ENCODE assay signal across 8 mouse cellular contexts in the genomic region with DNA sequence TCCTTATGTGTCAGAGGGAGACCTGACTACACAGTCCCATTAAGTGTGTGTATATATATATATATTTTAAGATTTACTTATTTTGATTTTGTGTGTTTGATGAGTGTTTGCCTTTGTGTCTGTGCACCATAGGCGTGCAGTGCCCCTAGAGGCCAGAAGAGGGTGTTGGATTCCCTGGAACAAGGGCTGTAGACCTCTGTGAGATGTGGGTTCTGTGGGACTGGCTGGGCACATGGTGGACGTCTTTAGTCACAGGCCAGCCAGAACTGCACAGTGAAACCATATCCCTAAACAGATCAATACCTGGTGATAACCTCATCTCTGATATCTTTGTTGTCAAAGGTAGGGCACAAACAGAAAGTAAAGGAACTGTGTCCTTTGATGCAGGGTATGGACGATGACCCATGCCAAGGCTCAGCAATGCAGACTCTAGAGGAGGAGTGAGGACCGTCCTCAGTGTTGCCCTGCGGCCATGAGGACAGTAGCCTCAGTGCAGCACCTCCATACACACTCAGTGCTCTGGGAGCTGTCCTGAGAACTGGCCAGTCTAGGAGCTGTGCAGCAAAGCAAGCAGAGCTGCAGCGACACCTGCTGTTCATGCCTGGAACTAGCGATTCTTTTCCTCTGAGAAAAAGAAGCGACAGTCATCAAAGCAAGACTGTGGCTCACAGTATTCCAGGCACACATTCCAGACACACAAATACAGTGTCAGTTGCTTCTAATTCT. TPM values are rescaled to one million over a fixed set of nuclear protein-coding genes. Genes with fewer than 3 reads are reported as not detected.
A peak's percentile ranks its signal among the peaks of the same experiment; 100 is the strongest.
DNase-seq lines count a peak whose midpoint lies in the region; ATAC-seq and TF ChIP-seq lines count a peak whose summit lies in the region.

No protein-coding gene starts in this region.

- DNase-seq in gastrocnemius, adult 18-20 months (ENCODE audit: low spot score), result peak; percentile 62
- DNase-seq in gastrocnemius, postnatal 25 days, result no peak
- DNase-seq in cerebellum, adult 2 months, result peak; percentile 77 to 86
- peak; percentile 80 for DNase-seq in forelimb bud, embryonic 11.5 days (ENCODE audit: low read depth, low spot score)
- DNase-seq in limb, embryonic 14.5 days (ENCODE audit: low spot score), result peak; percentile 78
- DNase-seq in spleen, postnatal 4 days (ENCODE audit: low spot score in 2 of 2), result peak; percentile 75 to 89

- H3K4me3 ChIP-seq in cerebellum, adult 2 months (replicated peaks; ENCODE audit: insufficient read depth, low read depth, low read length), result no peak overlapping the region
- H3K4me3 ChIP-seq in intestine, embryonic 16.5 days (ENCODE audit: low read length), result no peak overlapping the region
- no peak overlapping the region for H3K4me3 ChIP-seq in limb, embryonic 14.5 days (replicated peaks; ENCODE audit: low read length)
- H3K4me3 ChIP-seq in midbrain, embryonic 16.5 days (ENCODE audit: low read depth, low read length), result no peak overlapping the region

- peak; percentile 96 for TF ChIP-seq CTCF in cerebellum, adult 2 months (IDR thresholded peaks at IDR 0.05; ENCODE audit: borderline replicate concordance, insufficient read depth, low read depth, low read length)

- 43% methylated on average over 8 of the region's 8 CpGs for WGBS in cerebellum, adult 2 months
- 63% methylated on average over 8 of the region's 8 CpGs for WGBS in intestine, embryonic 16.5 days
- 64% methylated on average over 8 of the region's 8 CpGs for WGBS in limb, embryonic 14.5 days
- 59% methylated on average over 8 of the region's 8 CpGs for WGBS in midbrain, embryonic 16.5 days

- no peak for TF ChIP-seq POLR2A in cerebellum, adult 2 months (IDR thresholded peaks at IDR 0.05; ENCODE audit: borderline replicate concordance, insufficient read depth, low read length)
- no peak for TF ChIP-seq POLR2A in limb, embryonic 14.5 days (IDR thresholded peaks at IDR 0.05; ENCODE audit: borderline replicate concordance, extremely low read depth, insufficient read depth, insufficient read length)

- peaks cover 5% of the 10 kb centered on the region; the same call in 1 of the 2 replicates for H3K9me3 ChIP-seq in intestine, embryonic 16.5 days (ENCODE audit: control insufficient read depth, low read length)
- no peaks in the 10 kb centered on the region; the same call in 1 of the 2 replicates for H3K9me3 ChIP-seq in limb, embryonic 14.5 days (ENCODE audit: control insufficient read depth, low read length)
- H3K9me3 ChIP-seq in midbrain, embryonic 16.5 days (replicated peaks; ENCODE audit: control insufficient read depth, low read length, poor library complexity, severe bottlenecking), result no peaks in the 10 kb centered on the region

- H3K4me1 ChIP-seq in cerebellum, adult 2 months (ENCODE audit: control insufficient read depth, insufficient read depth, low read length), result peaks cover 11% of the 10 kb centered on the region; the same call in 1 of the 2 replicates
- no peaks in the 10 kb centered on the region for H3K4me1 ChIP-seq in intestine, embryonic 16.5 days (ENCODE audit: control insufficient read depth, insufficient read depth, low read length)
- H3K4me1 ChIP-seq in limb, embryonic 14.5 days (ENCODE audit: control insufficient read depth, insufficient read depth, low read length), result no peaks in the 10 kb centered on the region
- H3K4me1 ChIP-seq in midbrain, embryonic 16.5 days (ENCODE audit: control insufficient read depth, insufficient read depth, low read length), result no peaks in the 10 kb centered on the region

- H3K27me3 ChIP-seq in cerebellum, adult 2 months (ENCODE audit: control insufficient read depth, insufficient read depth, low read length), result no peaks in the 10 kb centered on the region
- H3K27me3 ChIP-seq in intestine, embryonic 16.5 days (replicated peaks; ENCODE audit: control insufficient read depth, insufficient read depth, low read length), result no peaks in the 10 kb centered on the region
- H3K27me3 ChIP-seq in limb, embryonic 14.5 days (ENCODE audit: control insufficient read depth, insufficient read depth, low read length), result no peaks in the 10 kb centered on the region
- no peaks in the 10 kb centered on the region for H3K27me3 ChIP-seq in midbrain, embryonic 16.5 days (ENCODE audit: control insufficient read depth, insufficient read depth, low read depth, low read length)

- peak; percentile 50 for ATAC-seq in intestine, embryonic 16.5 days
- ATAC-seq in limb, embryonic 14.5 days (ENCODE audit: low FRiP score, low read depth), result no peak
- peak; percentile 76; the same call in 1 of the 2 replicates for ATAC-seq in midbrain, embryonic 16.5 days

- no peak overlapping the region for H3K27ac ChIP-seq in cerebellum, adult 2 months (ENCODE audit: insufficient read depth, low read length)
- no peak overlapping the region for H3K27ac ChIP-seq in intestine, embryonic 16.5 days (ENCODE audit: low read length)
- H3K27ac ChIP-seq in limb, embryonic 14.5 days (replicated peaks; ENCODE audit: low read depth, low read length), result no peak overlapping the region
- H3K27ac ChIP-seq in midbrain, embryonic 16.5 days (ENCODE audit: low read length), result no peak overlapping the region

- no peak overlapping the region for H3K9ac ChIP-seq in intestine, embryonic 16.5 days (ENCODE audit: low read depth, low read length)
- no peak overlapping the region for H3K9ac ChIP-seq in limb, embryonic 14.5 days (ENCODE audit: low read depth, low read length, severe bottlenecking)
- H3K9ac ChIP-seq in midbrain, embryonic 16.5 days (ENCODE audit: low read depth, low read length), result no peak overlapping the region

- H3K36me3 ChIP-seq in intestine, embryonic 16.5 days (ENCODE audit: control insufficient read depth, insufficient read depth, low read length), result peaks cover 14% of the 10 kb centered on the region
- peaks cover 39% of the 10 kb centered on the region for H3K36me3 ChIP-seq in limb, embryonic 14.5 days (ENCODE audit: control insufficient read depth, insufficient read depth, low read length)
- H3K36me3 ChIP-seq in midbrain, embryonic 16.5 days (ENCODE audit: control insufficient read depth, insufficient read depth, low read length), result no peaks in the 10 kb centered on the region

- H3K4me2 ChIP-seq in intestine, embryonic 16.5 days (ENCODE audit: low read depth, low read length), result no peak overlapping the region
- H3K4me2 ChIP-seq in limb, embryonic 14.5 days (replicated peaks; ENCODE audit: low read depth, low read length, severe bottlenecking), result no peak overlapping the region
- no peak overlapping the region for H3K4me2 ChIP-seq in midbrain, embryonic 16.5 days (ENCODE audit: low read length)

RNA-seq across cellular contexts. Expression of a gene that starts 40.2 kb away (rescaled TPM):
- not detected for total RNA-seq in gastrocnemius, adult 18-20 months (2021)
- under 1 TPM in 1 of 2 experiments, not detected in 1; 0.26 TPM for total RNA-seq in gastrocnemius, postnatal 25 days (2021)
- 1.2 and 1.3 TPM in 2 replicates for polyA plus RNA-seq in cerebellum, adult 2 months (2012; rRNA removed)
- 20.0 and 21.9 TPM in 2 replicates for polyA plus RNA-seq in intestine, embryonic 16.5 days (2015; fragmentation: Nextera tagmentation; extraction: Ambion mirVana)
- 0.52 and 0.67 TPM in 2 replicates for polyA plus RNA-seq in limb, embryonic 14.5 days (2012; rRNA removed)
- 0.39 TPM in 1 of 2 replicates, not detected in the other for polyA plus RNA-seq in limb, embryonic 14.5 days (2014; fragmentation: Nextera tagmentation; extraction: Ambion mirVana)
- polyA plus RNA-seq in midbrain, embryonic 16.5 days (2015; fragmentation: Nextera tagmentation; extraction: Ambion mirVana), result 1.5 and 2.6 TPM in 2 replicates

RNA-seq across cellular contexts. Expression of a gene that starts 51.5 kb away (rescaled TPM):
- 100 to 1,000 TPM; 211 to 222 TPM for total RNA-seq in gastrocnemius, adult 18-20 months (2021)
- total RNA-seq in gastrocnemius, postnatal 25 days (2021), result 100 to 1,000 TPM; 125 to 149 TPM
- polyA plus RNA-seq in cerebellum, adult 2 months (2012; rRNA removed), result 152 and 156 TPM in 2 replicates
- 14.7 and 20.8 TPM in 2 replicates for polyA plus RNA-seq in intestine, embryonic 16.5 days (2015; fragmentation: Nextera tagmentation; extraction: Ambion mirVana)
- polyA plus RNA-seq in limb, embryonic 14.5 days (2012; rRNA removed), result 60.1 and 65.2 TPM in 2 replicates
- 20.3 and 21.3 TPM in 2 replicates for polyA plus RNA-seq in limb, embryonic 14.5 days (2014; fragmentation: Nextera tagmentation; extraction: Ambion mirVana)
- 8.5 and 9.4 TPM in 2 replicates for polyA plus RNA-seq in midbrain, embryonic 16.5 days (2015; fragmentation: Nextera tagmentation; extraction: Ambion mirVana)
